Mouse (Mus musculus) myocyte (in vitro differentiated cells): ENCODE measurements around the gene Txndc2. TPM values are rescaled to one million over a fixed set of nuclear protein-coding genes. Genes with fewer than 3 reads are reported as not detected.

Experiments
- H3K27me3 ChIP-seq: one replicate; pipeline ENCODE4 v1.6.1; 2011; ENCODE audit not compliant: control insufficient read depth, insufficient read depth, insufficient read length
- H3K36me3 ChIP-seq: one replicate; pipeline ENCODE4 v1.6.1; 2011; ENCODE audit not compliant: control insufficient read depth, insufficient read depth
- H3K4me2 ChIP-seq: one replicate; pipeline ENCODE4 v1.6.1; 2011; ENCODE audit warnings: low read depth, control low read depth
- H3K4me3 ChIP-seq: one replicate; pipeline ENCODE4 v1.5.1; 2011; ENCODE audit warnings: mild to moderate bottlenecking, control low read depth, moderate library complexity
- H3K79me2 ChIP-seq: one replicate; pipeline ENCODE4 v1.6.1; 2011; ENCODE audit not compliant: control insufficient read depth, insufficient read depth
- H3ac ChIP-seq: one replicate; pipeline ENCODE4 v1.6.1; 2011; ENCODE audit not compliant: control insufficient read depth, insufficient read length
- CEBPB ChIP-seq: IDR thresholded peaks from 2 replicates; pipeline ENCODE4 v1.6.1; 2011; ENCODE audit warnings: mild to moderate bottlenecking, moderate library complexity; ENCODE audit not compliant: poor library complexity, insufficient read depth, severe bottlenecking
- E2F4 ChIP-seq: IDR thresholded peaks from one replicate; pipeline ENCODE4 v1.6.1; 2011; ENCODE audit warnings: mild to moderate bottlenecking, control low read depth, moderate library complexity; ENCODE audit not compliant: insufficient read depth
- MAX ChIP-seq: IDR thresholded peaks from one replicate; pipeline ENCODE4 v1.6.1; 2011; ENCODE audit warnings: low read depth, mild to moderate bottlenecking, control low read depth
- MYOD1 ChIP-seq, 3 experiments: IDR thresholded peaks; one replicate each; pipeline ENCODE4 v1.6.1; 2011; ENCODE audit warnings: control low read depth in 2 of 3, low read depth in 2 of 3, mild to moderate bottlenecking in 2 of 3, moderate library complexity in 1 of 3; ENCODE audit not compliant: insufficient read length in 2 of 3, control insufficient read depth in 1 of 3
- MYOG ChIP-seq, 3 experiments: IDR thresholded peaks; one replicate each; pipeline ENCODE4 v1.6.1; 2011; ENCODE audit warnings: control low read depth in 2 of 3, low read depth in 2 of 3, mild to moderate bottlenecking in 2 of 3; ENCODE audit not compliant: insufficient read length in 2 of 3, control insufficient read depth in 1 of 3, insufficient read depth in 1 of 3
- POLR2A ChIP-seq: IDR thresholded peaks from one replicate; pipeline ENCODE4 v1.6.1; 2011; ENCODE audit warnings: low read depth, mild to moderate bottlenecking, control low read depth, moderate library complexity; ENCODE audit not compliant: insufficient read length
- POLR2AphosphoS2 ChIP-seq: IDR thresholded peaks from one replicate; pipeline ENCODE4 v1.6.1; 2011; ENCODE audit warnings: low read depth, control low read depth; ENCODE audit not compliant: insufficient read length
- REST ChIP-seq: IDR thresholded peaks from one replicate; pipeline ENCODE4 v1.6.1; 2011; ENCODE audit warnings: mild to moderate bottlenecking, control low read depth, moderate library complexity; ENCODE audit not compliant: insufficient read depth, insufficient read length
- SRF ChIP-seq: IDR thresholded peaks from one replicate; pipeline ENCODE4 v1.6.1; 2011; ENCODE audit warnings: low read depth; ENCODE audit not compliant: control insufficient read depth, insufficient read length
- TCF12 ChIP-seq: IDR thresholded peaks from one replicate; pipeline ENCODE4 v1.6.1; 2011; ENCODE audit warnings: mild to moderate bottlenecking, control low read depth; ENCODE audit not compliant: poor library complexity, insufficient read depth, severe bottlenecking
- TCF3 ChIP-seq: IDR thresholded peaks from one replicate; pipeline ENCODE4 v1.6.1; 2011; ENCODE audit warnings: low read depth, control low read depth; ENCODE audit not compliant: insufficient read length
- USF1 ChIP-seq: IDR thresholded peaks from one replicate; pipeline ENCODE4 v1.6.1; 2011; ENCODE audit warnings: low read depth, mild to moderate bottlenecking, control low read depth, moderate library complexity
- polyA plus RNA-seq: library from polyadenylated mRNA; unstranded; fragments of >200 nt; fragmentation: generic; extraction: Trizol; gene quantifications from one replicate; pipeline ENCODE4 v1.2.1, GENCODE M21; 2012; ENCODE audit warnings: missing spikeins

Gene Txndc2
- polyA plus RNA-seq, result 0.04 TPM

- Histone ChIP-seq H3K79me2 (no peaks in the 10 kb centered on the region), H3ac (no peak within 1 kb of the TSS), H3K27me3 (no peaks in the 10 kb centered on the region), H3K36me3 (no peaks in the 10 kb centered on the region), H3K4me2 (peak within 1 kb of the TSS; percentile 30), H3K4me3 (no peak within 1 kb of the TSS)
- TF ChIP-seq POLR2AphosphoS2 (no peak), MYOD1 (IDR thresholded peaks at IDR 0.05; ENCODE audit: control insufficient read depth in 1 of 3, insufficient read length in 2 of 3, low read depth in 2 of 3) (no peak), SRF (no peak), USF1 (no peak), REST (no peak)
These were observed at the start of gene Txndc2 for GRCm38 (mm10) chr17:65641734-65642218. Txndc2 (minus strand) TSS chr17:65642168.

- TF ChIP-seq USF1 (no peak), POLR2AphosphoS2 (no peak), MYOD1 (IDR thresholded peaks at IDR 0.05; ENCODE audit: control insufficient read depth in 1 of 3, insufficient read length in 2 of 3, low read depth in 2 of 3) (no peak), MYOG (IDR thresholded peaks at IDR 0.05; ENCODE audit: control insufficient read depth in 1 of 3, insufficient read depth in 1 of 3, insufficient read length in 2 of 3, low read depth in 2 of 3) (no peak), E2F4 (no peak), REST (no peak), SRF (no peak), CEBPB (no peak), TCF3 (no peak), MAX (no peak), TCF12 (no peak), POLR2A (no peak)
- Histone ChIP-seq H3K4me2 (peak overlapping the region; percentile 20), H3K4me3 (no peak overlapping the region), H3ac (no peak overlapping the region), H3K27me3 (no peaks in the 10 kb centered on the region), H3K79me2 (no peaks in the 10 kb centered on the region), H3K36me3 (peaks cover 6% of the 10 kb centered on the region)
These were observed 41.8 kb upstream of the Txndc2 start for GRCm38 (mm10) chr17:65683731-65684130.

- Histone ChIP-seq H3K4me3 (no peak overlapping the region), H3K36me3 (peaks cover 6% of the 10 kb centered on the region), H3K27me3 (no peaks in the 10 kb centered on the region), H3ac (no peak overlapping the region), H3K4me2 (peak overlapping the region; percentile 20), H3K79me2 (no peaks in the 10 kb centered on the region)
- TF ChIP-seq CEBPB (no peak), MYOG (IDR thresholded peaks at IDR 0.05; ENCODE audit: control insufficient read depth in 1 of 3, insufficient read depth in 1 of 3, insufficient read length in 2 of 3, low read depth in 2 of 3) (no peak), E2F4 (no peak), POLR2A (no peak), MAX (no peak), REST (no peak), MYOD1 (IDR thresholded peaks at IDR 0.05; ENCODE audit: control insufficient read depth in 1 of 3, insufficient read length in 2 of 3, low read depth in 2 of 3) (no peak), USF1 (no peak), TCF3 (no peak), POLR2AphosphoS2 (no peak), SRF (no peak), TCF12 (no peak)
These were observed 41.3 kb upstream of the Txndc2 start for GRCm38 (mm10) chr17:65683316-65683715.

- Histone ChIP-seq H3K79me2 (no peaks in the 10 kb centered on the region), H3K4me2 (no peak overlapping the region), H3ac (no peak overlapping the region), H3K4me3 (no peak overlapping the region), H3K36me3 (peaks cover 6% of the 10 kb centered on the region), H3K27me3 (no peaks in the 10 kb centered on the region)
- TF ChIP-seq E2F4 (no peak), MAX (no peak), USF1 (no peak), TCF12 (no peak), CEBPB (no peak), SRF (no peak), MYOD1 (IDR thresholded peaks at IDR 0.05; ENCODE audit: control insufficient read depth in 1 of 3, insufficient read length in 2 of 3, low read depth in 2 of 3) (no peak), POLR2A (no peak), POLR2AphosphoS2 (no peak), MYOG (IDR thresholded peaks at IDR 0.05; ENCODE audit: control insufficient read depth in 1 of 3, insufficient read depth in 1 of 3, insufficient read length in 2 of 3, low read depth in 2 of 3) (no peak)
These were observed 40.2 kb upstream of the Txndc2 start for GRCm38 (mm10) chr17:65682071-65682680.

GRCm38 (mm10) chr17:65681516-65681915 is 39.5 kb upstream of the Txndc2 start:
- no peak overlapping the region for H3K4me3 ChIP-seq
- H3K4me2 ChIP-seq, result no peak overlapping the region
- peaks cover 9% of the 10 kb centered on the region for H3K36me3 ChIP-seq
- TF ChIP-seq SRF (no peak), CEBPB (no peak), REST (no peak), TCF3 (no peak), USF1 (no peak), MYOD1 (IDR thresholded peaks at IDR 0.05; ENCODE audit: control insufficient read depth in 1 of 3, insufficient read length in 2 of 3, low read depth in 2 of 3) (no peak), E2F4 (no peak), POLR2A (no peak), MYOG (IDR thresholded peaks at IDR 0.05; ENCODE audit: control insufficient read depth in 1 of 3, insufficient read depth in 1 of 3, insufficient read length in 2 of 3, low read depth in 2 of 3) (no peak), POLR2AphosphoS2 (no peak), TCF12 (no peak), MAX (no peak)
- no peak overlapping the region for H3ac ChIP-seq
- H3K79me2 ChIP-seq, result no peaks in the 10 kb centered on the region
- H3K27me3 ChIP-seq, result no peaks in the 10 kb centered on the region
